Mouse (Mus musculus) adrenal gland, postnatal 4 days (tissue): ENCODE data around the gene Rhoj. TPM values are rescaled to one million over a fixed set of nuclear protein-coding genes. Genes with fewer than 3 reads are reported as not detected.
"Not testable (repeated sequence)": the region's sequence is repeated elsewhere in the genome, so short reads cannot be mapped to it uniquely, and the experiment has no call there.

Experiments
- DNase-seq, 2 experiments: peaks; one replicate each; pipeline ENCODE4 v3.0.0; 2021 to 2022; ENCODE audit warnings: low spot score in 2 of 2, mixed read lengths in 2 of 2
- total RNA-seq, 2 experiments: library from RNA; stranded (reverse); gene quantifications; 2 replicates each; pipeline ENCODE4 v1.2.3; 2021

Gene Rhoj
- total RNA-seq, 2 experiments from 2014 or later: 25.5 to 29.3 TPM

- no peak for DNase-seq
Measured at GRCm38 (mm10) chr12:75348551-75348950, 40.4 kb downstream of the Rhoj start.

- not testable (repeated sequence) for DNase-seq
Measured at GRCm38 (mm10) chr12:75349537-75349936, 41.4 kb downstream of the Rhoj start.

DNA sequence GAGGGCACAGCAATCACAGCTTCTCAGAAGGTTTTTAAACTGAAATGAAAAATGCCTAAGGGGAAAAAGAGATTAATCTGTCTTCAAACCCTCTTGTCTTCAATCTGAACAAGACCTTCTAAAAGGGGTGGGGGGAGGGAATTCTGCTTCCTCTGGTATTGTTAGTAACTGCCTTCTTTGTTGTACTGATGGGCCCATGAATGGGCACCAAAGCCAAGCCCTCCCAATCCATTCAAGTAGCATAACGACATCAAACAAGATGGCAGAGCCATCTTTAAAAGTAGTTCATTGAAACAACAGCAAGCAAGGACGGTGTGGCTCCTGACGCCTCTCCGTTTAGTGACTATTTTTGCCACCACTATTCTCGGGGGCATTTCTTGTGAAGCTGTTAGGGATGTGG, 42.6 kb downstream of the Rhoj start:
- no peak for DNase-seq

DNA sequence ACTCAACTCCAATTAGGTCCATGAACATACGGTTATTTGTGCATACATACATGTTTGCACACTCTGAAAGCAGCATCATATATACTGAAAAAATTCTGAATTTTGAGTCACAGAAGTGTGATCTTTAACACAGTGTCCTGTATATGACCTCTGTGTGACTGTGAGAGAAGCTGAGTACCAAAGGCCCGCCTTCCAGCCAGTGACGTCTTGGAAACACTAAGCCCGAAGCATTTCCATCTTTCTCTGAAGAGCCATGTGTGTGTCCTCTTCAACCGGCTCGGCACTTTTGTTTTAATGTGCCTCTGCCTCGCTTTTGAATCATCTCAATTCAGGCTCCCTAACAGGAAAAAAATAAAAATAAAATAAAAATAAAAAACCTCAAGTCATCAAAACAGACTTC, 43.7 kb downstream of the Rhoj start:
- DNase-seq: no peak

- DNase-seq: no peak
Measured at GRCm38 (mm10) chr12:75352410-75352809, 44.3 kb downstream of the Rhoj start.

GRCm38 (mm10) chr12:75354354-75354753, 46.2 kb downstream of the Rhoj start:
- no peak for DNase-seq

- DNase-seq: no peak
Measured at GRCm38 (mm10) chr12:75357781-75358180, 49.7 kb downstream of the Rhoj start.

DNA sequence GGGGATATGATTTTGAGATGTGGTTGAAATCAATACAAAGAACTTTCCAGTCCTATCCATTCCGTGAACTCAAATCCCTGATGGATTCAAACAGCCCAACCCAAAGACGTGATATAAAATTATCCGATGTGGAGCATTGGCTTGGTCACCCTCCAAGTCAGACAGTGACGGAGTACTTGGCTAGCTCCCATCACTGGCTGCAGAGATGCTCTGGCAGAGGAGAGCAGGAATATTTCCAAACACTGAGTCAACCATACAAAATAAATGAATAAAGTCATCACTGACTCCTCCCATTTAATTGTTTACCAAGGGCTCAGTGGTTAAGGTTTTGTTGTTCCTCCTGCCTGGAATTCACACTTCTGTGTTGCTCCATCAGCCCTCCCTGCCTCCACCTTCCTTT, 50.6 kb downstream of the Rhoj start:
- DNase-seq: no peak

DNA sequence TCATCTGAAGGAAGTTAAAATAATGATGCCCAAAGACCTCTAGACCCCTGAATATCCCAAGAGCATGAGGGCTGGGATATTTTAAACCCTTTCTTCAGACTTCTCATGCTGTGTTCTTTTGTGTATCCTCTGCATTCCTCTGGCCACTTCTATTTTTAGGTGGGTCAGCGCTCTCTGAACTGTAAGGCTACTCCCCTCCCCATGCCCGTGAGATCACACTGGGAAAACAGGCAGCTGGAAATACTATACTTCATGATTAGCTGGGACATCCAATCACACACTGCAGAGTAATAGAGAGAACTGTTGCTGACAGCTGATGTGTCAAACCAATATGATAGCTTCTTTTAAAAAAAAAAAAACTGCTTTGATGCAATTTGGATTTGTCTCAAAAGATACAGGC, 51.4 kb downstream of the Rhoj start:
- DNase-seq: no peak

DNA sequence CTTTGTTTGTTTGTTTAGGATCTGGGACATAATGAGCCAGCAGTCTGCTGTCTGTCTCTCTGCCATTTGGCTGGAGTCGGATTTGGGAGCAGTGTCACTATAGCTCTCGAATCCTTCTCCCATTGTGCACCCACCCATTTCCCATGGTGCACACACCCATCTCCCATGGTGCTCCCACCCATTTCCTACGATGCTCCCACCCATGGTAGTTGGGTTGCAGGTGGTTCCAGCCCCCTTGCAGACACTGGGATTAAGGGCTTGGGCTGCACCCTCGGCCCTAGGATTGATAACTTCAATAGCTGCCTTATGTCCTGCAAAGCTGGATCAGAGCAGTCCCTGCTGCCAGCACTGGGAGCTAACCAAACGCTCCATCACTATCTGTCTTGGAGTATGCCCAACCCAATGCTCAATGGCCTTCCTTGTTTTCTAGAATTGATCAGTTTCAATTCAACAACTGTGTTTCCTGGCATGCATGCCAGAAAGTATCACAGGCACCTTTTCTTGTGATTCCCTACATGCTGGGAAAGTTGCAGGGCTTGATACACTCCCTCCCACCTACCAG, 51.9 kb downstream of the Rhoj start:
- DNase-seq: no peak

GRCm38 (mm10) chr12:75362456-75362855, 54.3 kb downstream of the Rhoj start:
- DNase-seq: no peak

- no peak for DNase-seq
Measured at GRCm38 (mm10) chr12:75364416-75364815, 56.3 kb downstream of the Rhoj start.

GRCm38 (mm10) chr12:75365621-75366124, 57.6 kb downstream of the Rhoj start:
- no peak for DNase-seq

DNA sequence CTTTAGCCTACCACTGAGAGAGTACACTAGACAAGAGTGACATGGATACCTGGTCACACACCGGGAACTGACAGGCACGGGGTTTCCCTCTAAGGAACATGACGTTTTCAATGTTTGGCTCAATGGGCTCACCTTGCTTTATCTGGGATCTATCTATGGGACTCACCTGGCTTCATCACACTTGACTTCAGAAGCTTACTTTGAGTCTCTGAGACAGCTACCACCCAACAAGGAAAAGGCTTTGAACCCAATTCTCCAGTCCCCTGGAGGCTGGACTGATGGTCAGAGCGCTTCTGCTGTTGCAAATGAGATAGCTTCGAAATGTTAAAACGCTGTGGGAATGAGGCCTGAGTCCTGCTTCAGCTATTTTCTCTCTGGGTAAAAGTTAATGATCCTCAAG, 59.2 kb downstream of the Rhoj start:
- DNase-seq: no peak

DNA sequence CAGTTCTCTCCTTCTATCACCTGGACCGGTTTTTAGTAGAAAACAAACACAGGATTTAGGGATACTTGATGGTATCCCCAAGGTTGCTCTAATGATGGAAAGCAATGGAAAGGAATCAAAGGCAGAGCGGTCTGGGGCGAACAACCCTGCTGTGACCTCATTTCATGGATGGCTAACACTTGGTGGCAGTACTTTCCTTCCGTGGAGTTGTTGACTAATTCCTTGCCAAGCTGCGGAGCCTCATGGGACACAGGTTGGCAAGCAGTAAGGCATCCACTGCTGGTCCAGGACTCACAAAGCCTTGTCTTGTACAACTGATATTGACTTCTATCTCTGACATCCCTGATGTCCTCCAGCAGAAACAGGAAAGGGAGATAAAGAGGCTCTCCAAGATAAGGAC, 60.4 kb downstream of the Rhoj start:
- no peak for DNase-seq

- DNase-seq: no peak
Measured at GRCm38 (mm10) chr12:75369418-75369851, 61.3 kb downstream of the Rhoj start.

DNA sequence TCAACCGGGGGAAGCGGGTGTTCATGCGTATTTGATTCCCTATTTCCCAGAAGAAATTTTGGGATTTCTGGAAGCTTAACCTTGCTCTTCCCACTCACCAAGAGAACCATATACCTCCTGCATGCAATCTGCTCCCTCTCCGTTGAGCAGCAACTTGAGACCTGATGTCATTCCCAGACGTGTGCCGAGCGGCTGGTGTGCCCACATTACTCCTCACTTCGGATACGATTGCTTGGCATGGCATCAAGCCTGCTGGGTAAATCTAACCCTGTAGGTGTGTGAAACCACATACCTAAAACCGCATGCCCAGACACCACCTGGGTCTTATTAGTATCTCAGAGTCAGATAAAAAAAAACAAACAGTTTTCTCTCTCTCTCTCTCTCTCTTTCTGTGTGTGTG, 66.3 kb downstream of the Rhoj start:
- DNase-seq: no peak

DNA sequence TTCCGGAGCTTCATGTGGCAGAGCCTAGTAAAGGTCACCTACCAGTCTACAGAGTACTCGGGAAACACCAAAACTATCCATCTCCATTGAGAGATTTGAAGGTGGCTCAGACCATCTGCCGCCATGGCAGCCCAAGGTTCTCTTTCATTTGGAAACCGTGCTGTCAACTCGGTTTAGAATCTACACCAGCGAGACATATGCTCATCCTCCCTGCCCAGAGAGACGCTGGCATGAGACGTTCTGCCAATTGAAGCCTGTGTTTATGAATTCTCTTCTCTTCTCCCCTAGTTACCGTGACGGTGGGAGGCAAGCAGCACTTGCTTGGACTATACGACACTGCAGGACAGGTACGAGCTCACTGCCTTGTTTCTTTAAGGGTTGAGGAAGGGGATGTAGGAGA, 66.9 kb downstream of the Rhoj start:
- no peak for DNase-seq

DNA sequence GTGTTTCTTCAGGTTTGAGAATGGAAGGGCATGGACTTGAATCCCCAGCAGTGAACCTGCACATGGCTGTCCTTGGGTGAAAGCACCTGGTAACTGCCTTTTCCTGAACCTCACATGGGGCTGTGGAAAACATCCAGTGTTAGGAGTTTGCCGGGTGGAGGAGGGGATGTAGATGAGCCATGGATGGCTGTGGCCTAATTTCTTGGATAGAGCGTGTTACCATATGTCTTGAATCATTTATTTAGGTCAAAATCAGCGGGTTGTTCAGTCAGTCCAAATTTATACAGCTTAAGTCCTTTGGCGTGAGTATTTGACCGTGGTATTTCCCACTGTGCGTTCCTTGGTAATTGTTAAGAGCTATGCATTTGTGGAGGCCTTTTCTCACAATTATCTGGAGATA, 68.0 kb downstream of the Rhoj start:
- no peak for DNase-seq

- no peak for DNase-seq
Measured at GRCm38 (mm10) chr12:75386731-75387130, 78.6 kb downstream of the Rhoj start.

DNA sequence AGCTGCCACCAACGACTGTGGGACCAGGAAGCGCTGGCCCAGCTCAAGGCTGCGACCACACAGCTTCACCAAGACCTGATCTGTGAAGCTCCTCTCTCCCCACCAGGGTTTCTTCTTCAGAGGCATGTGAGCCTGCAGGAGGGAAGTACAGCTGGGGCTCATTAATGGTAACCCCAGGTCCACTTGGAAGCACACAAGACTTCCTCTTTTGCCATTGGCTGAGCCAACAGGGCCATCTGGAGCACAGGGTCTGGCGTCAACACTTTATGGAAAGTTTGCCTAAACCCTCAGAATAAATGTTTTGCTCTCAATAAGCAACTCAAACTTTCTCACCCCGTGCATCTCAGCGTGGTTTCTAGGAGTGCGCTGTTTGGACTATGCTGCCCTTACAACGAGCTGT, 79.0 kb downstream of the Rhoj start:
- no peak for DNase-seq

GRCm38 (mm10) chr12:75387846-75388245, 79.7 kb downstream of the Rhoj start:
- DNase-seq: no peak

GRCm38 (mm10) chr12:75388521-75388920, 80.4 kb downstream of the Rhoj start:
- no peak for DNase-seq
